Mouse (Mus musculus) CH12.LX (cell line): ENCODE data around the gene Tacc2. TPM values are rescaled to one million over a fixed set of nuclear protein-coding genes. Genes with fewer than 3 reads are reported as not detected.

Experiments used
- DNase-seq: peaks from one replicate; pipeline ENCODE4 v3.0.0-alpha.2; 2013; ENCODE audit errors: extremely low read depth
- H3K27ac ChIP-seq: 2 replicates; pipeline ENCODE4 v1.5.1; 2012; ENCODE audit warnings: low read depth, mild to moderate bottlenecking, control low read depth, moderate library complexity; ENCODE audit not compliant: insufficient read depth
- H3K27me3 ChIP-seq: replicated peaks from 2 replicates; pipeline ENCODE3; 2012; ENCODE audit warnings: inconsistent platforms
- H3K36me3 ChIP-seq, 2 experiments: replicated peaks in 1 of 2; 2 replicates each; pipeline versions ENCODE3 to v1.6.1; 2012; ENCODE audit warnings: inconsistent platforms in 1 of 2, low read length in 1 of 2, mild to moderate bottlenecking in 1 of 2, mixed read lengths in 1 of 2, moderate library complexity in 1 of 2; ENCODE audit not compliant: control insufficient read depth in 1 of 2, insufficient read depth in 1 of 2
- H3K4me1 ChIP-seq, 2 experiments: 2 replicates each; pipeline ENCODE4 v1.6.1; 2012; ENCODE audit warnings: inconsistent platforms in 1 of 2, moderate library complexity in 1 of 2; ENCODE audit not compliant: insufficient read depth in 2 of 2, control insufficient read depth in 1 of 2
- H3K4me2 ChIP-seq: 2 replicates; pipeline ENCODE4 v1.6.1; 2012; ENCODE audit warnings: low read depth, mild to moderate bottlenecking, control low read depth; ENCODE audit not compliant: poor library complexity, insufficient read depth, severe bottlenecking
- H3K4me3 ChIP-seq, 3 experiments: fragments of 150-350 bp in 1 of 3; sonication (generic) in 1 of 3; replicated peaks in 1 of 3; 2 replicates each; pipeline versions ENCODE3 to v1.5.1; 2011 to 2012; ENCODE audit warnings: low read depth in 2 of 3, low read length in 2 of 3, mild to moderate bottlenecking in 2 of 3, moderate library complexity in 2 of 3, control low read depth in 1 of 3, improper control_type of control experiment in 1 of 3, inconsistent platforms in 1 of 3, mixed read lengths in 1 of 3; ENCODE audit not compliant: poor library complexity in 1 of 3
- H3K79me2 ChIP-seq: replicated peaks from 2 replicates; pipeline ENCODE4 v1.6.1; 2012; ENCODE audit warnings: mild to moderate bottlenecking, moderate library complexity; ENCODE audit not compliant: control insufficient read depth, poor library complexity, insufficient read depth, severe bottlenecking; ENCODE audit errors: extremely low read depth
- H3K9ac ChIP-seq: 2 replicates; pipeline ENCODE4 v1.6.1; 2012; ENCODE audit warnings: low read depth, mild to moderate bottlenecking, control low read depth, moderate library complexity; ENCODE audit not compliant: insufficient read depth
- H3K9me3 ChIP-seq: replicated peaks from 2 replicates; pipeline ENCODE3; 2012; ENCODE audit warnings: low read length, inconsistent platforms, mixed read lengths
- CHD1 ChIP-seq: IDR thresholded peaks from 2 replicates; pipeline ENCODE4 v1.6.1; 2012; ENCODE audit warnings: low read depth, low read length, improper control_type of control experiment, inconsistent platforms
- CHD2 ChIP-seq: IDR thresholded peaks from 2 replicates; pipeline ENCODE4 v1.6.1; 2011; ENCODE audit warnings: low read length, improper control_type of control experiment
- CTCF ChIP-seq, 2 experiments: IDR thresholded peaks in 1 of 2; conservative IDR thresholded peaks in 1 of 2; 2 replicates each; pipeline ENCODE4 v1.5.1; 2011 to 2012; ENCODE audit warnings: low read depth in 2 of 2, low read length in 2 of 2, improper control_type of control experiment in 1 of 2, inconsistent platforms in 1 of 2, mild to moderate bottlenecking in 1 of 2, moderate library complexity in 1 of 2
- E2F4 ChIP-seq: IDR thresholded peaks from 2 replicates; pipeline ENCODE4 v1.6.1; 2011; ENCODE audit warnings: low read depth, low read length, improper control_type of control experiment; ENCODE audit not compliant: insufficient replicate concordance
- ELF1 ChIP-seq: IDR thresholded peaks from 2 replicates; pipeline ENCODE4 v1.6.1; 2014; ENCODE audit warnings: low read depth, mild to moderate bottlenecking, inconsistent platforms, low read length, improper control_type of control experiment
- GABPA ChIP-seq: IDR thresholded peaks from 2 replicates; pipeline ENCODE4 v1.6.1; 2012; ENCODE audit warnings: low read depth, low read length, improper control_type of control experiment, inconsistent platforms; ENCODE audit not compliant: insufficient replicate concordance
- JUN ChIP-seq: IDR thresholded peaks from 2 replicates; pipeline ENCODE4 v1.6.1; 2011; ENCODE audit warnings: low read depth, mild to moderate bottlenecking, low read length, improper control_type of control experiment, moderate library complexity; ENCODE audit not compliant: insufficient read depth
- JUND ChIP-seq: conservative IDR thresholded peaks from 2 replicates; pipeline ENCODE4 v1.6.1; 2011; ENCODE audit warnings: low read depth, low read length, improper control_type of control experiment
- MAX ChIP-seq: IDR thresholded peaks from 2 replicates; pipeline ENCODE4 v1.6.1; 2011; ENCODE audit warnings: low read length, improper control_type of control experiment
- MAZ ChIP-seq: IDR thresholded peaks from 2 replicates; pipeline ENCODE4 v1.6.1; 2012; ENCODE audit warnings: low read depth, mild to moderate bottlenecking, inconsistent platforms, low read length, improper control_type of control experiment, moderate library complexity
- MXI1 ChIP-seq: IDR thresholded peaks from 2 replicates; pipeline ENCODE4 v1.6.1; 2011; ENCODE audit warnings: mild to moderate bottlenecking, low read depth, low read length, improper control_type of control experiment
- MYC ChIP-seq: IDR thresholded peaks from 2 replicates; pipeline ENCODE4 v1.6.1; 2011; ENCODE audit warnings: low read depth, mild to moderate bottlenecking, improper control_type of control experiment, low read length
- NELFE ChIP-seq: IDR thresholded peaks from 2 replicates; pipeline ENCODE4 v1.6.1; 2011; ENCODE audit warnings: low read depth, low read length, improper control_type of control experiment
- PAX5 ChIP-seq: IDR thresholded peaks from 2 replicates; pipeline ENCODE4 v1.6.1; 2012; ENCODE audit warnings: low read length, inconsistent platforms, mixed read lengths
- POLR2AphosphoS2 ChIP-seq: IDR thresholded peaks from 2 replicates; pipeline ENCODE4 v1.6.1; 2011; ENCODE audit warnings: low read depth, low read length, improper control_type of control experiment
- RAD21 ChIP-seq: IDR thresholded peaks from 2 replicates; pipeline ENCODE4 v1.6.1; 2011; ENCODE audit warnings: low read depth, mild to moderate bottlenecking, low read length, improper control_type of control experiment, moderate library complexity
- SMC3 ChIP-seq: IDR thresholded peaks from 2 replicates; pipeline ENCODE4 v1.6.1; 2011; ENCODE audit warnings: low read depth, low read length, improper control_type of control experiment
- TBP ChIP-seq: conservative IDR thresholded peaks from 2 replicates; pipeline ENCODE4 v1.6.1; 2011; ENCODE audit warnings: low read depth, low read length, improper control_type of control experiment
- TCF12 ChIP-seq: IDR thresholded peaks from 2 replicates; pipeline ENCODE4 v1.6.1; 2014; ENCODE audit warnings: low read depth, mild to moderate bottlenecking, inconsistent platforms, low read length, improper control_type of control experiment
- USF1 ChIP-seq: IDR thresholded peaks from 2 replicates; pipeline ENCODE4 v1.6.1; 2014; ENCODE audit warnings: low read depth, mild to moderate bottlenecking, inconsistent platforms, low read length, improper control_type of control experiment
- ZC3H11A ChIP-seq: IDR thresholded peaks from 2 replicates; pipeline ENCODE4 v1.6.1; 2012; ENCODE audit warnings: low read depth, mild to moderate bottlenecking, inconsistent platforms, low read length, improper control_type of control experiment
- ZMIZ1 ChIP-seq: IDR thresholded peaks from 2 replicates; pipeline ENCODE4 v1.6.1; 2012; ENCODE audit warnings: low read depth, mild to moderate bottlenecking, inconsistent platforms, low read length, improper control_type of control experiment
- ZNF384 ChIP-seq: IDR thresholded peaks from 2 replicates; pipeline ENCODE4 v1.6.1; 2012; ENCODE audit warnings: low read depth, low read length, improper control_type of control experiment, inconsistent platforms
- dilution Hi-C: fragments of 300-500 bp; cut with MboI; formaldehyde crosslinking; loops from 2 replicates; pipeline ENCODE4 v1.14.3; 2020; ENCODE audit warnings: low sequenced_read_pairs; ENCODE audit not compliant: extremely low pct_unique_long_range_greater_than_20kb, extremely low pct_ligation_motif_present
- in situ Hi-C: fragments of 300-500 bp; cut with MboI; formaldehyde crosslinking; loops from 3 replicates; pipeline ENCODE4 v1.14.3; 2019; ENCODE audit warnings: low sequenced_read_pairs, low pct_ligation_motif_present, low pct_unique_long_range_greater_than_20kb, mixed read lengths
- polyA plus RNA-seq: library from polyadenylated mRNA; unstranded; fragments of >175 nt; gene quantifications from 2 replicates; pipeline ENCODE4 v1.2.1, GENCODE M21; 2012; ENCODE audit warnings: low read depth; ENCODE audit not compliant: insufficient read length
- total RNA-seq, 2 experiments: library from RNA; depleted of rRNA; stranded (reverse); fragments of 300-350 nt in 1 of 2; fragments of >200 nt in 1 of 2; gene quantifications; 2 replicates each; pipeline ENCODE4 v1.2.3; 2012 to 2014

Gene Tacc2
- total and polyA plus RNA-seq, 3 experiments: 0.13 to 0.41 TPM; not detected in 1

- Histone ChIP-seq H3K9ac (no peak overlapping the region), H3K4me3 (no peak overlapping the region), H3K9me3 (no peaks in the 10 kb centered on the region), H3K27ac (no peak overlapping the region), H3K27me3 (peaks cover 44% of the 10 kb centered on the region), H3K4me1 (no peaks in the 10 kb centered on the region), H3K79me2 (no peaks in the 10 kb centered on the region), H3K4me2 (no peak overlapping the region), H3K36me3 (no peaks in the 10 kb centered on the region)
- dilution Hi-C loops: no loop called here
- DNase-seq: no peak
- TF ChIP-seq ZMIZ1 (no peak), CTCF (conservative IDR thresholded peaks at IDR 0.05 in 1 of 2, IDR thresholded peaks at IDR 0.05 in 1 of 2; ENCODE audit: low read depth in 2 of 2, low read length in 2 of 2) (no peak), MAX (no peak), JUN (no peak), SMC3 (no peak)
- in situ Hi-C loops: no loop called here
Measured at GRCm38 (mm10) chr7:130715467-130715866, 138.2 kb downstream of the Tacc2 start.

GRCm38 (mm10) chr7:130716341-130716740 is 139.1 kb downstream of the Tacc2 start:
- no peak for DNase-seq
- Histone ChIP-seq H3K4me3 (no peak overlapping the region), H3K9ac (no peak overlapping the region), H3K36me3 (no peaks in the 10 kb centered on the region), H3K27ac (no peak overlapping the region), H3K4me1 (no peaks in the 10 kb centered on the region), H3K4me2 (no peak overlapping the region), H3K9me3 (no peaks in the 10 kb centered on the region), H3K27me3 (peaks cover 50% of the 10 kb centered on the region), H3K79me2 (no peaks in the 10 kb centered on the region)
- dilution Hi-C loops: no loop called here
- no peak for TF ChIP-seq ZMIZ1
- TF ChIP-seq ELF1: no peak
- TF ChIP-seq PAX5: no peak
- TF ChIP-seq CTCF (conservative IDR thresholded peaks at IDR 0.05 in 1 of 2, IDR thresholded peaks at IDR 0.05 in 1 of 2; ENCODE audit: low read depth in 2 of 2, low read length in 2 of 2): no peak
- no peak for TF ChIP-seq JUND
- TF ChIP-seq TCF12: no peak
- no peak for TF ChIP-seq GABPA
- TF ChIP-seq NELFE: no peak
- TF ChIP-seq ZC3H11A: no peak
- TF ChIP-seq RAD21: no peak
- no peak for TF ChIP-seq TBP
- TF ChIP-seq MAZ: no peak
- no peak for TF ChIP-seq CHD1
- no peak for TF ChIP-seq CHD2
- TF ChIP-seq MXI1: no peak
- no peak for TF ChIP-seq E2F4
- TF ChIP-seq POLR2AphosphoS2: no peak
- TF ChIP-seq MYC: no peak
- TF ChIP-seq ZNF384: no peak
- TF ChIP-seq USF1: no peak
- in situ Hi-C loops: no loop called here
